Mouse (Mus musculus): ENCODE measurements around the gene Oosp1.

- no peak for TF ChIP-seq CHD2 (IDR thresholded peaks at IDR 0.05; ENCODE audit: low read depth, low read length)
- TF ChIP-seq ZC3H11A (IDR thresholded peaks at IDR 0.05; ENCODE audit: borderline replicate concordance, low read depth, low read length), result no peak
- no peak for TF ChIP-seq MAFK (IDR thresholded peaks at IDR 0.05; ENCODE audit: insufficient read depth, low read depth, low read length)
- TF ChIP-seq HCFC1 (IDR thresholded peaks at IDR 0.05; ENCODE audit: borderline replicate concordance, insufficient read depth, low read length), result no peak
These were observed 36.4 kb upstream of the Oosp1 start for GRCm38 (mm10) chr19:11727304-11727703.
